Mouse (Mus musculus): ENCODE measurements around the gene Gmeb1. TPM values are rescaled to one million over a fixed set of nuclear protein-coding genes. Genes with fewer than 3 reads are reported as not detected.

The Gmeb1 gene
- polyA plus RNA-seq, 1 experiment from 2014 or later, result 47.1 TPM

- WGBS, result under 1% methylated on average over 88 of the region's 89 CpGs
- Histone ChIP-seq H3K4me1 (replicated peaks) (peaks cover 27% of the 10 kb centered on the region), H3K27ac (peak overlapping the region; percentile 94), H3K4me3 (peak overlapping the region; percentile 99), H3K36me3 (peaks cover 17% of the 10 kb centered on the region), H3K4me2 (peak overlapping the region; percentile 77), H3K9me3 (no peaks in the 10 kb centered on the region), H3K9ac (peak overlapping the region; percentile 100), H3K27me3 (no peaks in the 10 kb centered on the region)
- peak; percentile 89 for ATAC-seq (ENCODE audit: low FRiP score)
These were observed 50.1 kb downstream of the Gmeb1 start for GRCm38 (mm10) chr4:132211091-132211942.

GRCm38 (mm10) chr4:132210325-132210724, 51.1 kb downstream of the Gmeb1 start:
- H3K4me1 ChIP-seq (replicated peaks), result peaks cover 27% of the 10 kb centered on the region
- H3K27ac ChIP-seq, result no peak overlapping the region
- H3K9me3 ChIP-seq, result no peaks in the 10 kb centered on the region
- peak overlapping the region; percentile 99 for H3K4me3 ChIP-seq
- WGBS, result 64% methylated on average over 2 of the region's 2 CpGs
- peak overlapping the region; percentile 77 for H3K4me2 ChIP-seq
- H3K27me3 ChIP-seq, result no peaks in the 10 kb centered on the region
- H3K9ac ChIP-seq, result peak overlapping the region; percentile 100
- peaks cover 27% of the 10 kb centered on the region for H3K36me3 ChIP-seq
- ATAC-seq (ENCODE audit: low FRiP score), result no peak

GRCm38 (mm10) chr4:132209299-132209698, 52.1 kb downstream of the Gmeb1 start:
- peak overlapping the region; percentile 1; the same call in 1 of the 2 replicates for H3K9ac ChIP-seq
- peak overlapping the region; percentile 20 for H3K4me2 ChIP-seq
- H3K4me1 ChIP-seq (replicated peaks), result peaks cover 28% of the 10 kb centered on the region
- WGBS, result 96% methylated on average over 2 of the region's 2 CpGs
- no peak for ATAC-seq (ENCODE audit: low FRiP score)
- H3K27me3 ChIP-seq, result no peaks in the 10 kb centered on the region
- H3K27ac ChIP-seq, result no peak overlapping the region
- H3K9me3 ChIP-seq, result no peaks in the 10 kb centered on the region
- peak overlapping the region; percentile 8; the same call in 1 of the 2 replicates for H3K4me3 ChIP-seq
- H3K36me3 ChIP-seq, result peaks cover 37% of the 10 kb centered on the region

GRCm38 (mm10) chr4:132207280-132207679, 54.1 kb downstream of the Gmeb1 start:
- ATAC-seq (ENCODE audit: low FRiP score), result no peak
- WGBS, result 94% methylated on average over 4 of the region's 4 CpGs
- H3K36me3 ChIP-seq, result peaks cover 57% of the 10 kb centered on the region
- no peak overlapping the region for H3K9ac ChIP-seq
- no peak overlapping the region for H3K27ac ChIP-seq
- H3K9me3 ChIP-seq, result no peaks in the 10 kb centered on the region
- peaks cover 41% of the 10 kb centered on the region for H3K4me1 ChIP-seq (replicated peaks)
- no peaks in the 10 kb centered on the region for H3K27me3 ChIP-seq
- no peak overlapping the region for H3K4me2 ChIP-seq
- H3K4me3 ChIP-seq, result no peak overlapping the region

DNA sequence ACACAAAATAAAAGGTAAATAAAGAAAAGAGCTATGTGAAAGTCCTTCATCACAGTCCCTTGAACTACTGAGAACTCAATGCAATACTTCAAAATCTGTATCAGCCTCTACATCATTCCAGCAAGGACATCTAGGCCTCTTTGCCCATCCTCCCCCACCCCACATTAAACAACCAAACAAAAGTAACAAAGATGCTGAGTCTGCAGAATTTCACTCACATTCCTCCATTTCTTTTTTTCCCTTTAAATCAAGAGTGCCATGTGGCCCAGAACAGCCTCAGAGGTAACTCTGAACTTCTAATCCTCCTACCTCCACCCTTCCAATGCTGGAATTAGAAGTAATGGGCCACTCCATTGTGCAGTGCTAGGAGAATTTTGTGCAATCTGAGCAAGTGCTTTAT, 62.6 kb downstream of the Gmeb1 start:
- H3K27ac ChIP-seq, result no peak overlapping the region
- H3K9me3 ChIP-seq, result no peaks in the 10 kb centered on the region
- no peak overlapping the region for H3K9ac ChIP-seq
- H3K4me2 ChIP-seq, result no peak overlapping the region
- no peak overlapping the region for H3K4me3 ChIP-seq
- ATAC-seq (ENCODE audit: low FRiP score), result no peak
- H3K27me3 ChIP-seq, result no peaks in the 10 kb centered on the region
- H3K4me1 ChIP-seq (replicated peaks), result peaks cover 62% of the 10 kb centered on the region
- H3K36me3 ChIP-seq, result peaks cover 29% of the 10 kb centered on the region

DNA sequence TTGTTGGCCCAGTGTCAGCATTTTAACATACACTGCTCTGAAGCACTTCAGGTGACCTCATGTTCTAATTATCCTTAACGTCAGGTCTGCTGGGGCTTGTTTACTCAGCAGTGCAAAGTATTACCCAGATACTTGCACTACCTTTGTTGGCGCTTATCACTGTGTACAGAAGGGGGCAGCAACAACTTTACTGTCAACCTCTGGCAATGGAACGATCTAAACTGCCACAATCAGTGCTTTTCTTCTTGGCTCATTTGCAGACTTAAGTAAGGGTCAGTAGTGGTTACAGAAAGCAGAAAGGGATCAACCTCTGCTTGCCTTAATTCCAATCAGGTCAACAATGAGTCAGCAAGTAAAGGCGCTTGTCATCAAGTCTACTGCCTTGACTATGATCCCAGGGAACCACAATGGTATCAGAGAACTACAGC, 63.1 kb downstream of the Gmeb1 start:
- Histone ChIP-seq H3K9me3 (no peaks in the 10 kb centered on the region), H3K9ac (no peak overlapping the region), H3K27me3 (no peaks in the 10 kb centered on the region), H3K27ac (no peak overlapping the region), H3K36me3 (peaks cover 24% of the 10 kb centered on the region), H3K4me1 (replicated peaks) (peaks cover 57% of the 10 kb centered on the region), H3K4me2 (no peak overlapping the region), H3K4me3 (no peak overlapping the region)
- no peak for ATAC-seq (ENCODE audit: low FRiP score)
- WGBS, result 66% methylated on average over 4 of the region's 4 CpGs

DNA sequence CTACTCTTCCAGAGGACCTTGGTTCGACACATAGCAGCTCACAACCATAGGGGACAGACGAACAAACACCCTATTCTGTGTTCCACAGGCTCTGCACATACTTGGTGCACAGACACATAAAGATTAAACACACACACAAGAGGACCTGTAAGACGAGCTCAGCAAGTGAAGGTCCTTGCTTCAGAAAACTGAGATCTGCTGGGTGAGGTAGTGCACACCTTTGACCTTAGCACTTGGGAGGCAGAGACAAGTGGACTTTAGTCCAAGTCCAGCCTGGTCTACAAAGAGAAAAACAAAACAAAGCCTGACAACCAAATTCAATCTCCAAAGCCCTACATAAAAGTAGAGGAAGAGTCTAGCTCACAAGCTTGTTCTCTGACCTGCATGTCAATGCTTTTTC, 66.4 kb downstream of the Gmeb1 start:
- no peak overlapping the region for H3K4me2 ChIP-seq
- ATAC-seq (ENCODE audit: low FRiP score), result no peak
- peaks cover 32% of the 10 kb centered on the region for H3K4me1 ChIP-seq (replicated peaks)
- 87% methylated on average over 3 of the region's 3 CpGs for WGBS
- H3K9me3 ChIP-seq, result no peaks in the 10 kb centered on the region
- H3K27ac ChIP-seq, result no peak overlapping the region
- no peaks in the 10 kb centered on the region for H3K27me3 ChIP-seq
- H3K9ac ChIP-seq, result no peak overlapping the region
- no peak overlapping the region for H3K4me3 ChIP-seq
- peaks cover 3% of the 10 kb centered on the region; the same call in 1 of the 2 replicates for H3K36me3 ChIP-seq

- H3K4me3 ChIP-seq, result no peak overlapping the region
These were observed 67.0 kb downstream of the Gmeb1 start for GRCm38 (mm10) chr4:132194373-132194772.

DNA sequence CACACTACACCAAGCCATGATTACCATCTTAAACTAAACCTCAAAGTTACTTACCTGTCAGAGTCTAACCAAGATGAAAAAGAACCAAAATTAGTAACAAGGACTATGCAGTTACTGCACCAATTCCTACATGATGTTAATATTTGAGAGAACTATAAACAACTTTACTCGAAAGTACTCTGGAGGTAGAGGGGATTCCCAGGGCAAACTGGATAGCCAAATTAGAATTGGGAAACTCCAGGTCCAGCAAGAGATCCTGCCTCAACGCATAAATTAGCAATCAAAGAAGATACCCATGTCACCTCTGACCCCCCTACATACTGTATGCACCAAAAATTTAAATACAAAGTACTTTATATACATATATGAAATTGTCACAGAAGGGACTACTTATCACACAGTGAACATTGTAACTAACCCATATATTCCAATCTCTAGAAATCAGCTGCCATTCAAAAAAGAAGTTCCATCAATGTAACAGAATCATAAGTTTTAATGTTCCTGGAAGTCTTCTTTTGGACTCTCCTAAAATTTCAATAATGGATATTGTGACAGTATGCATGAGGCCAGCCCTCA, 73.5 kb downstream of the Gmeb1 start:
- H3K9me3 ChIP-seq, result no peaks in the 10 kb centered on the region
- H3K4me1 ChIP-seq (replicated peaks), result 0 out of 2 replicates have a peak, but pooled peaks cover 4% of the 10 kb centered on the region
- ATAC-seq (ENCODE audit: low FRiP score), result no peak
- H3K9ac ChIP-seq, result no peak overlapping the region
- H3K36me3 ChIP-seq, result peaks cover 22% of the 10 kb centered on the region
- 90% methylated on average over 2 of the region's 2 CpGs for WGBS
- H3K27me3 ChIP-seq, result no peaks in the 10 kb centered on the region
- no peak overlapping the region for H3K4me3 ChIP-seq
- no peak overlapping the region for H3K4me2 ChIP-seq
- no peak overlapping the region for H3K27ac ChIP-seq

More at GRCm38 (mm10) chr4:132194373-132194772, 67.0 kb downstream of the Gmeb1 start:
- Histone ChIP-seq H3K36me3 (peaks cover 6% of the 10 kb centered on the region; the same call in 1 of the 2 replicates), H3K4me2 (no peak overlapping the region), H3K27me3 (no peaks in the 10 kb centered on the region), H3K4me1 (replicated peaks) (peaks cover 26% of the 10 kb centered on the region), H3K9ac (no peak overlapping the region), H3K27ac (no peak overlapping the region), H3K9me3 (no peaks in the 10 kb centered on the region)
- WGBS, result 96% methylated on average over 6 of the region's 6 CpGs
- no peak for ATAC-seq (ENCODE audit: low FRiP score)

- H3K9me3 ChIP-seq, result no peaks in the 10 kb centered on the region
- no peak overlapping the region for H3K4me3 ChIP-seq
- H3K4me1 ChIP-seq (replicated peaks), result no peaks in the 10 kb centered on the region
- H3K9ac ChIP-seq, result no peak overlapping the region
- no peaks in the 10 kb centered on the region for H3K27me3 ChIP-seq
- H3K27ac ChIP-seq, result no peak overlapping the region
- ATAC-seq (ENCODE audit: low FRiP score), result no peak
- WGBS, result 95% methylated on average over 3 of the region's 3 CpGs
- H3K4me2 ChIP-seq, result no peak overlapping the region
- H3K36me3 ChIP-seq, result peaks cover 32% of the 10 kb centered on the region
These were observed 78.2 kb downstream of the Gmeb1 start for GRCm38 (mm10) chr4:132183162-132183561.

DNA sequence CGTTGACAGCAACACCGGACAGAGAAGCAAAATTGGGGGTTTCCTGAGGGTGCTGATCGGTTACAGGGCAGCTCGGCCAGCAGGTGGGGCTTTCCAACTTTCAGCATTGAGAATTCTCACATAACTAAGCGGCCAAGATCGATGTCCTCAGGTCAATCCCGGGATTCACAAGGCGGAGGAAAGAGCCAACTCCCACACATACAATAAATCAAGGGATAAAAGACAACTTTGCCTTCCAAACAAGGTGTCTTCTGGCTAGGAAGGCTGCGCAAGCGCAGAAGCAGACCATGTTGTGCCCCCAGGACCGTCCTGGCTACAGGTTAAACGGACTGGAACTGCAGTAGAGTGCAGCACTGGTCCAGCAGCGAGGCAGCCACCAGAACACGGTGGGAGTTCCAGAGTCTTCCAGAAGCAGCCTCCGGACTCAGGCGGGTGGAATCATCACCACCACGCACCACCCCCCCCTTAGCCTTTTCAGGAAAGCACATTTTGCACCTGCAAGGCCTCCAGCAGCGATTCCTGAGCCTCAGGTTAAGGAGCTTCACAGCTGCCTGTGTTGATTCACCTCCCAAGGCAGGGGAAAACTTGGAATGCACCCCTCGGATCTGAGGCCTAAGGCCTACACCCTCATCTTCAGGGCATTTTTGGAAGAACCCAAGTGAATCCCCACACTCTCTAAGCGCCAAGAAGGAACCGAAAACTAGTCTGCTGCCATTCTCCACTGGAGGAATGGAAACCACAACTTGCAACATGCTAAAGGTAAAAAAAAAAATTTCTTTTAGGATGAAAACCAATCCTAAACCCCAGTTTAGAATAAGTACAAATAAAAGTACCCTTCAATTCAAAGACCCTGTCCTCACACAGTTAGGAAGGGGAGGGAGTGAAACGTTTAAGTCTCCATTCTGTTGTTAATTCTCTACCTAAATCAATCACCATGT, 79.4 kb downstream of the Gmeb1 start:
- peaks cover 32% of the 10 kb centered on the region for H3K36me3 ChIP-seq
- H3K9ac ChIP-seq, result no peak overlapping the region
- 64% methylated on average over 22 of the region's 22 CpGs for whole genome bisulfite sequencing
- H3K27me3 ChIP-seq, result no peaks in the 10 kb centered on the region
- H3K4me3 ChIP-seq, result no peak overlapping the region
- H3K9me3 ChIP-seq, result no peaks in the 10 kb centered on the region
- no peak overlapping the region for H3K4me2 ChIP-seq
- H3K27ac ChIP-seq, result no peak overlapping the region
- ATAC-seq (ENCODE audit: low FRiP score), result no peak
- no peaks in the 10 kb centered on the region for H3K4me1 ChIP-seq (replicated peaks)

DNA sequence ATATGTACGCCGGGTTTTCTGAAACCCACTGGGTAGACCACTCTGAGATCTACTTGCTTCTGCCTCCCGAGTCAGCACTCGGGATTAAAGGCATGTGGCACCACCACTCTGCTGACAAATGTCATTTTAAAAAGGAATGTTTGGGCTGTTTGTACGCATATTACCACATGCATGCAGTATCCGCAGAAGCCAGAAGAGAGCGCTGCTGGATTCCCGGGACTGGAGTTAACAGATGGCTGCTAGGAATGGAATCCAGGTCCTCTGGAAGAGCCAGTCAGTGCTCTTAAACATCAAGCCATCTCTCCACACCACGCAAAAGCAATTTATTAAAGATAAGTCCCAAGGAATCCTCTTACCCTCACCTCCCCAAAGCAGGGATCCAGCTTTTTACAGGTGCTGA, 80.7 kb downstream of the Gmeb1 start:
- no peak overlapping the region for H3K27ac ChIP-seq
- H3K4me2 ChIP-seq, result no peak overlapping the region
- H3K9me3 ChIP-seq, result no peaks in the 10 kb centered on the region
- no peaks in the 10 kb centered on the region for H3K4me1 ChIP-seq (replicated peaks)
- no peak overlapping the region for H3K4me3 ChIP-seq
- no peak overlapping the region for H3K9ac ChIP-seq
- peaks cover 30% of the 10 kb centered on the region for H3K36me3 ChIP-seq
- WGBS, result 82% methylated on average over 9 of the region's 9 CpGs
- H3K27me3 ChIP-seq, result no peaks in the 10 kb centered on the region
- no peak for ATAC-seq (ENCODE audit: low FRiP score)

Data from hindbrain, embryonic 13.5 days (tissue).